Mouse (Mus musculus) effector memory CD4-positive, alpha-beta T cell, adult 7 months (primary cell): ENCODE measurements around the gene Nipa1. TPM values are rescaled to one million over a fixed set of nuclear protein-coding genes. Genes with fewer than 3 reads are reported as not detected.

Experiments
- polyA plus RNA-seq: library from polyadenylated mRNA; unstranded; fragments of 100-300 nt; shearing (Covaris generic); gene quantifications from one replicate; pipeline ENCODE4 v1.2.1, GENCODE M21; 2017

Nipa1 gene
- 0.91 TPM for polyA plus RNA-seq

DNA sequence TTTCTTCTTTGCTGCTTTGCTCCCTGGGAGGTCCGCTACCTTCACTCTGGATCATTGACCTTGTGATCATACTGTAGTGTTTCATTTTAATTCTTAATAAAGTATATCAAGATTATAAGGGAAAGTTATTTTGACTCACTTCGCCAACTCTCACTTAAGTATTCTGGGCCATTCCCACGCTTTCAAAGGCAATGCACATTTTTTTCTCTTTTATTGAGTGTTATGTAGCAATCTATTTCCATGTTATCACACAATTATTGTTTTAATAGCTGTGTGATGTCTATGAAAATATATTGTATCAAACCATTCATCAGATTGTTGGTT, at the start of gene Nipa1:
Gene Nipa1, minus strand, starts transcription at position 25 of the 324 bp plus-strand sequence.

DNA sequence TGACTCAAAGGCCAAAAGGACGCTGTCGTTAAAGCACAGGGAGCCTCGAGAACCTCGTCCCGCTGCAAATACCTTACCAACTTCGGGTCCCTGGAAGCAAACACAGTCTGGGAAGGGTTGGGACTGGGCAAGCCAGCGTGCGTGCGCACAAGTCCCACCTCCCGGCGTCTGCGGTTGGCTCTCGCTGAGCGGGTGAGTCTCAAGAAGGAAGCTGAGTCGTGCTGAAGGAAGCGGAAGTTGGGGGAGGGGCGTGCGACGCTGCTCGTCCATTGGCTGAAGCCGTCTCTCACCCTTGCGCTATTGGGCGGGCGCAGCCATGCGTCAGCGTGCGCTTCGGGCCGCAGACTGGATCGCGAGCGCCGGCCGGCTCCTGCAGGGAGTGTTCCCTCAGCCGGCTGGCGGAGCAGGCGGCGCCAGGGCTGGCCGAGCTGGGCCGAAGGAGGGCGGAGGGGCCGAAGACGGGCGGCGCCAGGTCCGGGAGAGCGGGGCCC, 30.1 kb upstream of the Nipa1 start, which contains the start of gene Herc2:
Gene Herc2, plus strand, starts transcription at position 366 of the 491 bp plus-strand sequence.

DNA sequence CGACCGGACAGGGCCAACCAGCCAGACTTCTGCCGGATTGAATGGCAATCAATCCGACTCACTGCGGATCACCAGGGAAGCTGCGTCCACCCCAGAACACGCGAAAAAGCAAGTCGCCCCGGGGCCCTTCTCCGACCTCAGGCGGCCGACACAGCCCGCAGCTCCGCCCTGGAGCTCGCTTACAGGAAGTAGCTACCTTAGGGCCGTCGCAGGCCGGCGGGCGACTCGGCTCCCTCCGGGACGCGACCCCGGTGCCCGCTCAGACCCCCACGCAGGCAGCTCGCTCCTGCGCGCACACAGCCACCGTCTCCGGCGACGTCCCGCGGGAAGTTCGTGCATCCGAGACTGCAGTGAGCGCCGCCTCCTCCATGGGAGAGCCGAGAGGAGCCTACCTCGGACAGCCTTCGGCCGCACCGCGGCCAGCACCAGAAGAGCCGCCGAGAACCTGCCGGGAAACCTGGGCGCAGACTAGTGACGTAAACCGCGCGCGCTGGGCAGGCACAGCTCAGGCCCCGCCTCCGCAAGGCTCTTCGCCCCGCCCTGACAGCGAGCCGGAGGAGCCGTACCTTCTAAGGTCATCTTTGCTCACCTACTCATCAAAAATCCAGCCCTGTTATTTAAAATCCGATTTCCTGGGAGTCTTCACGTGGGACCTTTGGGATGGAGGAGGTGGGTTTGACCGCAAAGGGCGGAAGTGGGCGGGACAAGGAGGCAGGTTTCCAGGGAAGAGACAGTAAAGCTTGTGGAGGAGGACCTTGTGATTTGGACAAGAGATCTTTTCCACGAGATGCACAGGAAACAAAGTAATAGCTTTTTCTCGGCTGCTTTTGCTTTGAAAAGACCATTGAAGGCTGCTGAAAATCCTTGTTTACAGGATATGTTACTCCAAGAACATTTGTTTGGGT, 57.5 kb downstream of the Nipa1 start, which contains the start of gene Nipa2:
Gene Nipa2, minus strand, starts transcription at position 473 of the 905 bp plus-strand sequence.

Other genes starting within 250 kb of the Nipa1 start
- gene Tubgcp5, start 225.8 kb downstream of the Nipa1 start, polyA plus RNA-seq, result 22.0 TPM
- 24.8 TPM for gene Cyfip1, start 178.2 kb downstream of the Nipa1 start, polyA plus RNA-seq
- 39.5 TPM for gene Nipa2, start 57.5 kb downstream of the Nipa1 start, polyA plus RNA-seq
- 26.9 TPM for gene Herc2, start 30.2 kb upstream of the Nipa1 start, polyA plus RNA-seq
- gene Oca2, start 219.8 kb upstream of the Nipa1 start, polyA plus RNA-seq, result not detected